Mouse (Mus musculus) bone marrow, adult 2 months (tissue): ENCODE results near the gene Cars.

Experiments
- CTCF ChIP-seq: fragments of 200-500 bp; IDR thresholded peaks from 2 replicates; pipeline ENCODE4 v1.5.1; 2011; ENCODE audit warnings: low read length, control low read depth; ENCODE audit not compliant: control insufficient read depth, insufficient read depth
- POLR2A ChIP-seq: fragments of 200-500 bp; IDR thresholded peaks from 2 replicates; pipeline ENCODE4 v1.6.1; 2011; ENCODE audit warnings: low read depth, mild to moderate bottlenecking, control low read depth, low read length, borderline replicate concordance; ENCODE audit not compliant: control insufficient read depth

- TF ChIP-seq POLR2A (no peak), CTCF (no peak)
Measured at GRCm38 (mm10) chr7:143546554-143546953, 53.3 kb downstream of the Cars start.
